Mouse (Mus musculus) right cerebral cortex, postnatal 10 days (tissue): ENCODE results near the gene Dennd1c.
A peak's percentile ranks its signal among the peaks of the same experiment; 100 is the strongest.

Experiments
- DNase-seq, 2 experiments: peaks; one replicate each; pipeline ENCODE4 v3.0.0; 2021; ENCODE audit warnings: low spot score in 2 of 2

Gene Dennd1c

DNA sequence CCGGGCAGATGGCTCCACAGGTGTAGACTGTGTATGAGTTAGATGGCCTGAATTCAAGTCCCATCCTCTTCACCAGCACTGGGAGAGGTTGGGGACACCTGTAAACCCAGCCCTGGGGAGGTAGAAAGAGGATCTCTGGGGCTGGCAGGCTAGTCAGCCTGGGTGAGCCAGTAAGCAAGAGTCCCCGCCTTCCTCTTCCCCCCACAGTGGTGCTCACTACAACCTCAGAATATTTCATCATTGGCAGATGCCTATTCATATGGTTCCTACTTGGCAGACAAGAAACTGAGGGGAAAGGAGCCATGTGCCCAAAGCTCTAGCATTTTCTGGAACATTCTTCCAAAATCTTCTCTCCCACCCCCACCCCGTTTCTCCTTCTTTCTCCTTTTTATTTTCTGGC lies 29.5 kb downstream of the Dennd1c start:
- DNase-seq = no peak

- no peak for DNase-seq
Observed at GRCm38 (mm10) chr17:57047406-57047805, 30.9 kb downstream of the Dennd1c start.

DNA sequence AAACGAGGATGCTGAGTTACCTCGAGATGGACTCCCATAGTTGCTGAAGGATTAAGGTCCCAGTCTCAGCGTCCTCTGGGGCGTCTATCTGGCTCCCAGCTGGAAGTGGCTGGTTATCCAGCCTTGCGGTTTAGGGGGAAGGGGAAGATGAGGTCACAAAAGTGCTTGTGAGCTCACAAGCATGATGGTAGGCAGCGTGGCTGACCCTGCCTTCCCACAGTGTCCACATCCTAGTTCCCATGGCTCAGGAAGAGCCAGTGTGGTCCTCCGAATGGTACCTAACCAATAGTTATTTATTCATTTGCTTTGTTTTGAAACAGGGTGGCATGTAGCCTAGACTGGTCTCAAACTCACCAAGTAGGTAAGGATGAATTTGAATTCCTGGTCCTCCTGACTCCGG lies 36.8 kb downstream of the Dennd1c start, which contains the start of gene Slc25a41:
Slc25a41 (minus strand) TSS at position 101 of the 400 bp plus-strand sequence.
- no peak for DNase-seq

DNA sequence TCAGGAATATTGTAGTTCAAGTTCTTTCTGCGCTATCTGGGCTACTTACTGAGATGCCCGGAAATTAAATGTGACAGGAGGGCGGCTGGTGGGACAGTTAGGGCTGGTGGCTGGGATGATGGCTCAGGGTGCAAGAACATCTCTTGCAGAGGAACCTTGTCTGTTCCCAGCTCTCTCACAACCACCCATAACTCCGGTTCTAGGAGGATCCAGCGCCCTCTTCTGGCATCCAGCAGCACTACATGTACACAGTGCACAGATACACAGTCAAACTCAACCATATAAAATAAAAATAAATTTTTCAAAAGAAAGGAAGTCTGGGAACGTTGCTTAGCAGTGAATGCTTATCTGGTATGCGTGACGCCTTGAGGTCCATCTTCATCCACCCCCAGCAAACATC lies 39.3 kb downstream of the Dennd1c start:
- DNase-seq = no peak

GRCm38 (mm10) chr17:57032854-57033253 lies 45.5 kb downstream of the Dennd1c start:
- peak in 1 of 2 experiments; percentile 61 for DNase-seq

GRCm38 (mm10) chr17:57031661-57032420 lies 46.5 kb downstream of the Dennd1c start:
- DNase-seq = peak; percentile 100

GRCm38 (mm10) chr17:57030931-57031660 lies 47.2 kb downstream of the Dennd1c start, which contains the start of gene Khsrp:
Khsrp (minus strand) TSS chr17:57031522.
- peak; percentile 65 to 67 for DNase-seq

DNA sequence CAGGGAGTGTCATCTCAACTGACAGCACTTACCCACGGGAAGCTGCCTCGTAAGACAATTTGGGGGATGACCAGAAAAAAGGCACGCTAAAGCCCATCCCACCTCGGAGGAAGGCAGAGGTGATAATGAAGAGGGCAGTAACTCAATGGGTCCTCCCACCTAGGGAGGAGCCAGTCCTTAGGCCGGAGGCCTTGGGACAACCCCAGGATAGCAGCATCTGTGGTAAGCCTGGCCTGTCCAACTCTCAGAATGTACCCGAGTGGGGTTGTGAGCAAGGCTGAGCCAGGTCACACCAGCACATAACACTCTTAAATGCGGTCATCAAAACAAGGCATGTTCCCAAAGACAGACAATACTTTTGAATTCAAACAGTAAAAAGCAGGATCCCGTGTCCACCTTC lies 48.6 kb downstream of the Dennd1c start:
- DNase-seq = no peak

DNA sequence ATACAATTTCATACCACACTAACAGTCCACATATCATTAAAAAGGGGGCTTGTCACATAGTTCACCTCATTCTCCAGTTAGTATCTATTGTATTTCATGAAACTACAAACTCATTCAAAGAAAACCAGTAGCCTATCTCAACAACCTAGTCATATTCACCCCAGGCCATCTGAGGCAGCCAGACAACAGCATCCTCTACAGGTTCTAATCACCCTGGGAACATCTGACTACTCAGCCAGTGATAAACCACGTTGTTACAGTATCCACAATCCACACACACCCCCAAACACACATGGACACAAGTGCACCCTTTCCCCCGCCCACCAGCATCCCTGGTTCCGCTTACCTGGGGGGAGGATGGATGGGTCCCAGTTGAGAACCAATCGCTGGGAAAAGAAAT lies 50.8 kb downstream of the Dennd1c start:
- no peak for DNase-seq

DNA sequence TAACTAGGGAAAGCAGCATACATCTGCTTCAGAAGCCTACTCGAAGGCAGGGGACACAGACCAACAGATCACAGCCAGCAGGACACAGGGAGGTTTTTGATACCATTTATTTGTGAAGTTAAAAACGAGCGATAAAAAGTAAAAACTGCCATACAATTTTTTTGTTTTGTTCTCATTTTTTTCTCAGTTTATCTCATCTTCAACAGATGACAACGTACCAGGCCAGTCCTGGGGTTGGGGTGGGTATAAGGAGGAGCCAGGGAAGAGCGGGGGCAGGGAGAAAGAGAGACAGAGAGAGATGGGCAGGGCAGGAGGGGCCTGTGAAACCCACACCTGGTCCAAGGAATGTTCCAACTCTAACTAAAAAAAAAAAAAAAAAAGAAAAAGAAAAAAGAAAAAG lies 57.4 kb downstream of the Dennd1c start:
- DNase-seq = no peak

- DNase-seq = no peak
Observed at GRCm38 (mm10) chr17:57019693-57020092, 58.6 kb downstream of the Dennd1c start.
